Mouse (Mus musculus): ENCODE measurements around the gene Tst. TPM values are rescaled to one million over a fixed set of nuclear protein-coding genes. Genes with fewer than 3 reads are reported as not detected.

The Tst gene
- polyA plus RNA-seq, 1 experiment from 2014 or later: 10.4 TPM

Other genes starting within 250 kb of the Tst start
- 136 and 141 TPM in 2 replicates for gene Ift27, start 231.8 kb downstream of the Tst start, polyA plus RNA-seq (2016; fragmentation: Nextera tagmentation; extraction: Ambion mirVana)
- gene Pvalb, start 199.5 kb downstream of the Tst start, polyA plus RNA-seq (2016; fragmentation: Nextera tagmentation; extraction: Ambion mirVana): not detected in 2 replicates
- gene Ncf4, start 161.1 kb downstream of the Tst start, polyA plus RNA-seq (2016; fragmentation: Nextera tagmentation; extraction: Ambion mirVana): 4.2 and 6.2 TPM in 2 replicates
- 0.48 and 0.51 TPM in 2 replicates for gene Csf2rb2, start 100.2 kb downstream of the Tst start, polyA plus RNA-seq (2016; fragmentation: Nextera tagmentation; extraction: Ambion mirVana)
- 2.1 and 2.2 TPM in 2 replicates for gene Csf2rb, start 80.2 kb downstream of the Tst start, polyA plus RNA-seq (2016; fragmentation: Nextera tagmentation; extraction: Ambion mirVana)
- gene Tex33, start 10.0 kb downstream of the Tst start, polyA plus RNA-seq (2016; fragmentation: Nextera tagmentation; extraction: Ambion mirVana): not detected in 2 replicates
- gene Mpst, start 509 bp upstream of the Tst start, polyA plus RNA-seq (2016; fragmentation: Nextera tagmentation; extraction: Ambion mirVana): 0.98 and 1.1 TPM in 2 replicates
- gene Kctd17, start 22.7 kb upstream of the Tst start, polyA plus RNA-seq (2016; fragmentation: Nextera tagmentation; extraction: Ambion mirVana): 49.6 and 51.6 TPM in 2 replicates
- 0.24 and 0.37 TPM in 2 replicates for gene Tmprss6, start 62.7 kb upstream of the Tst start, polyA plus RNA-seq (2016; fragmentation: Nextera tagmentation; extraction: Ambion mirVana)
- gene Il2rb, start 89.4 kb upstream of the Tst start, polyA plus RNA-seq (2016; fragmentation: Nextera tagmentation; extraction: Ambion mirVana): 0.09 TPM in 1 of 2 replicates, not detected in the other
- gene C1qtnf6, start 125.5 kb upstream of the Tst start, polyA plus RNA-seq (2016; fragmentation: Nextera tagmentation; extraction: Ambion mirVana): 9.6 and 10.4 TPM in 2 replicates
- gene Sstr3, start 138.8 kb upstream of the Tst start, polyA plus RNA-seq (2016; fragmentation: Nextera tagmentation; extraction: Ambion mirVana): not detected in 2 replicates
- gene Rac2, start 166.9 kb upstream of the Tst start, polyA plus RNA-seq (2016; fragmentation: Nextera tagmentation; extraction: Ambion mirVana): 5.0 and 7.7 TPM in 2 replicates
- gene Cyth4, start 191.1 kb upstream of the Tst start, polyA plus RNA-seq (2016; fragmentation: Nextera tagmentation; extraction: Ambion mirVana): 3.8 and 5.8 TPM in 2 replicates

Data from embryonic facial prominence, embryonic 10.5 days (tissue).